Mouse (Mus musculus) urinary bladder, postnatal 36 days (tissue): Measurements from ENCODE around the gene Fem1b.

Source experiments
- DNase-seq, 2 experiments: peaks; one replicate each; pipeline ENCODE4 v3.0.0; 2022; ENCODE audit warnings: low spot score in 2 of 2, mixed read lengths in 1 of 2

Fem1b gene

GRCm38 (mm10) chr9:62781965-62782364 lies 29.8 kb downstream of the Fem1b start:
- peak in 1 of 2 experiments; percentile 29 for DNase-seq

DNA sequence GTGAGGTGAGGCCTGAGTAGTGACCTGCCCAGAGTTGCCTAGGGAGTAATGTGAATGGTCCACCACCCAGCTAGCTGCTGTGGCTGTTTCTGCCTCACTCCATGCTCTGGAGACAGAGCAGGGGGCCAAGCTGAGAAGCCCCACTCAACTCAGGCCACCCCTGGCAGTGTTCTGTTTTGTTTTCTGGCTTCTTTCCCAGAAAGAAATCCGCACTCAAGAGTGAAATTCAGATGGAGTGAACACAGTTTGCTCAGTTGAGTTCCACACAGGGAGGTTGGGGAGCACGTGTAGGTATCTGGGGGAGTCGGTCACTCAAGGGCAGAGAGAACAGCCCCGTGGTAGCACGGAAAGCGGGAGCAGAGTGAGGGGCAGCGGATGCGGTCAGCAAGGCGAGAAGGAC lies 33.0 kb downstream of the Fem1b start:
- DNase-seq, result no peak

DNA sequence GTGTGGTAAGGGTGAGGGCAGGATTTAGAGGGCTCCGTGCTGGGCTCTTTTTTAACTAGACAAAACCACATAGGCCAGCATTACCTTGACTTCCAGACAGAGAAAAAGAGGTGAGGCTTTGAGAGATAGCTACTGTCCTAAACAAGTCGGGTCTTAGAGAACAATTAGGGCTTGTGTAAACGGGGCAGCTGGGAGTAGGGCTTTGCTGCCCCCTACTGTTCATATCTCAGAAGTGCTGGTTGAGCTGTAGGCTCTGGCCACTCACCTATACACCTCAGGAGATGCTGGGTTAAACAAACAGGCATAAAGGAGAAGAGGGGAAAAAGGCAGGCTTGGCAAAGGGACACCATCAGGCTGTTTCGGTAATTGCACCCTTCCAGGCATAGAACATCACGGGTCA lies 34.3 kb downstream of the Fem1b start:
- DNase-seq, result peak; percentile 43 to 48

DNA sequence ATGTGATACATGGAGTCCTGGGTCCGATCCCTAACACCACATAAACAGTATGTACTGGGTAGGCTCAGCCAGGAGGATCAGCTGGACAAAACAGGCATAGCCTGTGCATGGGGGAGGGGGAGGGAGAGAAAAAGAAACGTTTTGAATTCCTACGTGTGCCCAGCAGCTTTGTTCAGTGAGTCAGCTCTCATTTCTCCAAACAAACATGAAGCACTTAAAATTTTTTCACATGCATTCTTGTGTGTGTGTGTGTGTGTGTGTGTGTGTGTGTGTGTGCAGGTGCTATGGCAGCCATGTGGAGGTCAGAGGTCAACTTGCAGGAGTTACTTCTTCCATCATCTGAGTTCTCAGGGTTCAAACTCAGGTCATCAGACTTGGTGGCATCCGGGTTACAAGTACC lies 36.3 kb downstream of the Fem1b start:
- DNase-seq, result no peak

DNA sequence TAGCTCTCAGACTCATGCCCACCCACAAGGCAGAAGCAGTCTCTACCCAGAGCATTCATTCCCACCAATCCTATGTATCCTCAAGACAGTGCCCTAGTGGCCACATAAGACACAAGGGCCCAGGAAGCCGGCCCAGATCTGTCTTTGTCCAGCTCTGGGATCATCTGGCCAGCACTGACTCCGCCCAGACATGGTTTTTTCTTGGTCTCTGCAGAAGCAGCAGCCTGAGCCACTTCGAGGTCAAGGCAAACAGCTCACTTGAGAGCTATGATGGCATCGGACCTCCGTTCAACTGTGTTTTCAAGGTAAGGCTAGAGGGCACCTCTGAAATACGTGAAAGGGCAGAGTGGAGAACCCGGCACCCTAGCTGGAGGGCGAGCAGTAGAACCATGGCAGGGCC lies 39.0 kb downstream of the Fem1b start:
- DNase-seq, result no peak

DNA sequence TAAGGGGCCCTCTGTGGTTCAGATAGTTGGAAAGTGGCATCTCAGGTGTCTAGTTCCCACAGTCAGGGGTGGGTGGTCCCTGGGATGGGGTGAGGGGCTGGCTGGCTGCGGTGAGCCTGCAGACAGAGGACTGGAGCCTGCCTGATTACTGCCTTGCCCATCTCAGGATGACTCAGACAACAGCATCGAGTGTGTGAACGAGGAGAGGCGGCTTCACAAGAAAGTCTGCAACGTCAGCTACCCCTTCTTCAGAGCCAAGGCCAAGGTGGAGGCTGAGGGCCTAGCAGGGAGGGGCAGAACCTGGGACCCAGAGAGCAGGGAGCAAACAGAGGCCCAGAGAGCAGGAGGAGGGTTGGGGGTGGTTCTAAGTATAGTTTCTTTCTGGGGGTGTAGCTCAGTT lies 43.4 kb downstream of the Fem1b start:
- no peak for DNase-seq

DNA sequence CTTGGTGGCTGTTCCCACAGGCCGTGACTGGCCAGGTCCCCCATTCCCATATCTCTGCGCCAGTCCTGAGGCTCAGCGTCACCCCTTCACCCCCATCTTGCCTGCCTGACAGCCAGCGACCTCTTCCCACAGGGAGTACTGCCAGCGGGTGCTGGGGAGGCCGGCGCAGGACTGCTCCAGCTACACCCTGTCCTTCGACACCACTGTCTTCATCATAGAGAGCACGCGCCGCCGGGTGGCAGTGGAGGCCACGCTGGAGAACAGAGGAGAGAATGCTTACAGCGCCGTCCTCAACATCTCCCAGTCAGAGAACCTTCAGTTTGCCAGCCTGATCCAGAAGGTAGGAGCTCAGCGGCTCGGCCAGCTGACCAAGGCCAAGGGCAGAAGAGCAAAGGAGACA lies 44.3 kb downstream of the Fem1b start:
- no peak for DNase-seq

GRCm38 (mm10) chr9:62765346-62765745 lies 46.4 kb downstream of the Fem1b start:
- no peak for DNase-seq

GRCm38 (mm10) chr9:62763478-62763877 lies 48.3 kb downstream of the Fem1b start:
- DNase-seq, result no peak

- DNase-seq, result no peak
Measured at GRCm38 (mm10) chr9:62759601-62760000, 52.1 kb downstream of the Fem1b start.

GRCm38 (mm10) chr9:62758288-62758687 lies 53.4 kb downstream of the Fem1b start:
- DNase-seq, result no peak

DNA sequence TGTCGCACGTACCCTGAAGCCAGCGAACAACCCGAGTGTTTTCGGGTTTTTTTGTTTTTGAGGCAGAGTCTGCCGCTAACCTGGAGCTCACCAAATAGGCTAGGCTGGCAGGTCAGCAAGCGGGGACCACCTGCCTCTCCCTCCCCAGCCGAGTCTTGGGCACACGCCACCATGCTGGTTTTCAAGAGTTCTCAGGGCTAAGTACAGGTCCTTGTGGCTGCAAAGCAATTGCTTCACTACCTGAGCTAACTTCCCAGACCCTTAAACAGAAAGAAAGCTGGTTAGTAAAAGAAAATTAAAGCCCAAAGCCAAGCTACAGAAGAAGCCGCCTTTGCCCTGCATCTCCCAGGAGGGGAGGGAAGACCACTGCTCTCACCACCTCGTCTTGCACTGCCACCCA lies 61.4 kb downstream of the Fem1b start:
- no peak for DNase-seq

GRCm38 (mm10) chr9:62749666-62750065 lies 62.1 kb downstream of the Fem1b start:
- peak; percentile 10 to 60 for DNase-seq

GRCm38 (mm10) chr9:62746646-62747045 lies 65.1 kb downstream of the Fem1b start:
- no peak for DNase-seq

DNA sequence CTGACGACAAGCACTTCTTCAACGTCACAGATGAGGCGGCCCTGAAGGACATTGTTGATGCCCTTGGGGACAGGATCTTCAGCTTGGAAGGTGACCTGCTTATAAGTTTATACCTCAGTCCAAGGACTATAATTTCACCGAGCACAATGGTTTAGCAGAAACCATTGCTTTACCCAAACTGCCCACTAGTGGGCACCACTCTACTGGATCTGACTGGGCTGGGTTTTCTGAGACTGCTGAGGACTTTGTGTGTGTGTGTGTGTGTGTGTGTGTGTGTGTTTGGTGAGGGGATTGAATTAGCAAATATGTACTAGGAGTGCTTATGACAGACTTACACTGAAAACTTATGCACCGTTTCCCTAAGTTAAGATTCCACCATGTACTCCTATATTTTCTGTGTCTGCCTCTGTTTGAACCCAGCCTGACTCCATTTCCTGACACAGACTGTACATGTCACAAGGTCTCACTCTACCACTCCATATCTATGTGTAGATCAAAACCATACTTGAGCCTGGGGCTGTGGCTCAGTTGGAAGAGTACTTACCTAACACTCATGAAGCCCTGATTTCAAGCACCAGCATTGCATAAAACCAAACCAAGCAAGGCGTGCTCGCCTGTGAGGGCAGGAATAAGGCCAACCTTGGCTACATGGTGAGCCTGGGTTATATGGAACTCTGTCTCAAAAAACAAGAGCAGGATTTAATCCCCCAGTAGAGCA lies 67.0 kb downstream of the Fem1b start:
- peak; percentile 18 to 25 for DNase-seq
